Mouse (Mus musculus) adrenal gland, postnatal 4 days (tissue): ENCODE measurements around the gene Rnf10. TPM values are rescaled to one million over a fixed set of nuclear protein-coding genes. Genes with fewer than 3 reads are reported as not detected.

Source experiments
- DNase-seq, 2 experiments: peaks; one replicate each; pipeline ENCODE4 v3.0.0; 2021 to 2022; ENCODE audit warnings: low spot score in 2 of 2, mixed read lengths in 2 of 2
- total RNA-seq, 2 experiments: library from RNA; stranded (reverse); gene quantifications; 2 replicates each; pipeline ENCODE4 v1.2.3; 2021

Rnf10 gene
- total RNA-seq, 2 experiments from 2014 or later, result 214 to 224 TPM

DNA sequence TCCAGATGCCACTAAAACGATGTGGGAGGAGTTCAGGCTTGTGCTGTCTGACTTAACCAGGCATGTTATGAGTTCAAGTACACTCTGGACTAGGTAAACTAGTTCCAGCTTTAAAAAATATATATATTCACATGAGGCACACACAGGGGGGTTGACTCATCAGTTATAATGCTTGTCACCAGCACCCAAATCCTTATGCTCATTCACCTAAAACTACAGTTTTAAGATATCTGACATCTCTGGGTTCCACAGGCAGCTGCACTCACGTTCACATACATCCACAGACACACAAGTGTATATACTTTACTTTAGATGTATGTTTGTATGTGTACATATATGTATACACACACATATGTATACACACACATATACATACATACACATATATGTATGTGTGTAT lies 6.1 kb upstream of the Rnf10 start:
- no peak for DNase-seq

DNA sequence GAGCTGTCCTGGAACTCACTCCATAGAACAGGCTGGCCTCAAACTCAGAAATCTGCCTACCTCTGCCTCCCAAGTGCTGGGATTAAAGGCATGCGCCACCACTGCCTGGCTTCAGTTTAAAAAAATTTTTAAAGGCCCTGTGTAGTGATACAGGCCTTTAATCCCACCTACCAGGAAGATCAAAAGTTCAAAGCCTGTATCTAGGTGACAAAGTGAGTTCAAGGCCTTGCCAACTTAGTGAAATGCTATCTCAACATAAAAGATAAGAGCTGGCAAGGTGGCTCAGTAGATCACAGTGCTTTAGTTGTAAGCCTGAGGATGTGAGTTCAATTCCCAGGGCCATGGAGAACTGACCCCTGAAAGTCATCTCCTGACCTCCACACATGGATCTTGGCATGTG lies 5.4 kb upstream of the Rnf10 start:
- no peak for DNase-seq

DNA sequence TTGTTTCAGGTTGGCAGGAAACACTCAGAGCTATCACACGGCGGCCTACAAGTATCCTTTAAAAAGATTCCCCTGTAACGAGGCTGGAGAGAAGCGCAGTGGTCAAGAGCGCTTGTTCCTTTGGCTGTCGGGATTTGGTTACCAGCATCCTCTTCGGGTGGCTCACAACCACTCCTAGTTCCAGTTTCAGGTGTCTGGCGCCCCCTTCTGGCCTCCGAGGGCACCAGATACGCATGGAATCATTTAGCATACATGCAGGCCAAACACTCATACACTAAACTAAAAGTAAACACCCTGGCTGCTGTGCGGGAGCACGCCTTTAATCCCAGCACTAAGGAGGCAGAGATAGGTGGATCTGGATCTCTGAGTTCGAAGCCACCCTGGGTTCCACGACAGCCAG lies 3.3 kb upstream of the Rnf10 start:
- DNase-seq, result no peak

DNA sequence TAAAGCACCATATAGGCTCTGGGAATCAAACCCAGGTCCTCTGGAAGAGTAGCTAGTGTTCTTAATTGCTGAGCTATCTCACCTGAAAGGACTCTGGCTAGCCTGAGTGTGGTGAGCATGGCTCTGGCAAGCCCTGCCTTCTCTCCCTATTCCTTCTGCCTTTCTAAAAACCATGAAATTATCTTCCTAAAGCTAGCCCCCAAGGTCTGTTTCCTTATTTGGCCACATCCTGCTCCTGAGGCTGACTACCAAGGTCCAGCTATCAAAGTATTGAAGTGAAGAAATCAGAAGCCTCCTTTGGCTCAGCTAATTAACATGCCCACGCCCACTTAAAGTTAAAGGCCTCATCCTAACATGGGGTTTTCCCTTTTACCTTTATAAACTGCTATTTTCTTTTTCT lies 2.1 kb upstream of the Rnf10 start:
- DNase-seq, result no peak

DNA sequence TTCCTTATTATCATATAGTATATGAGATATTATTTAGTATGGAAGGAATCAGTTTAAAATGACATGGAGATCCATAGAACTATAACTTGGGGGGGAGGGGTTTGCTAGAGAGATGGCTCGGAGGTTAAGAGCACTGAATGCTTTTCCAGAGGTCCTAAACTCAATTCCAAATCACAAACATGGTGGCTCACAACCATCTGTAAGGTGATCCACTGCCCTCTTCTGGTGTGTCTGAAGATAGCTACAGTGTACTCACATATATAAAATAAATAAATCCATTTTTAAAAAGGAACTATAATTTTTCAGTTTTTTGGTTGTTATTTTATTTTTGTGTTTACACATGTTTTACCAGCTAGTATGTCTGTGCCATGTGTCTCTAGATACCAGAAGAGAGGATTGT lies 1.7 kb upstream of the Rnf10 start:
- no peak for DNase-seq

DNA sequence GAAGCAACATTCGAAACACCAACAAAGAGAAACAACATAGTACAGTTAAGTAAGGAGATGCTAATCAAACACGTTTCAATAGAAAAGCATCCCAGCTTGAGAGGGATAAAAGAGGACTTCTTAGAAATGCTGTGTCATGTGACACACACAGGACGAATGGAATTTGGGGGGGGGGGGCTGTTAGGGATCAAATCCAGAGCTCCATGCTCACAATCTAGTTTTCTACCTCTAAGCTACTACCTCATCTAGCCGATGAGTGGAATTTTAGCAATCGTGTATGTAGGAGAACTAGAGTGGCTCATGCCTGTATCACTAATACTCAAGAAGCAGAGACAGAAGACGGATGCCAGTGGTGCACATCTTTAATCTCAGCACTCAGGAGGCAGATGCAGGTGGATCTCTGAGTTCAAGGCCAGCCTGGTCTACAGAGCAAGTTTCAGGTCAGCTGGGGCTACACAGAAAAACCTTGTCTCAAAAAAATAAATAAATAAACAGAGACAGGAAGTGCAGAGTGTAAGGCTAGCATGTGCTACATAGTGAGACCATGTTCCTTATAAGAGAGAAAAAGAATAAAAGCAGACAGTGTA lies 944 bp upstream of the Rnf10 start:
- no peak for DNase-seq

DNA sequence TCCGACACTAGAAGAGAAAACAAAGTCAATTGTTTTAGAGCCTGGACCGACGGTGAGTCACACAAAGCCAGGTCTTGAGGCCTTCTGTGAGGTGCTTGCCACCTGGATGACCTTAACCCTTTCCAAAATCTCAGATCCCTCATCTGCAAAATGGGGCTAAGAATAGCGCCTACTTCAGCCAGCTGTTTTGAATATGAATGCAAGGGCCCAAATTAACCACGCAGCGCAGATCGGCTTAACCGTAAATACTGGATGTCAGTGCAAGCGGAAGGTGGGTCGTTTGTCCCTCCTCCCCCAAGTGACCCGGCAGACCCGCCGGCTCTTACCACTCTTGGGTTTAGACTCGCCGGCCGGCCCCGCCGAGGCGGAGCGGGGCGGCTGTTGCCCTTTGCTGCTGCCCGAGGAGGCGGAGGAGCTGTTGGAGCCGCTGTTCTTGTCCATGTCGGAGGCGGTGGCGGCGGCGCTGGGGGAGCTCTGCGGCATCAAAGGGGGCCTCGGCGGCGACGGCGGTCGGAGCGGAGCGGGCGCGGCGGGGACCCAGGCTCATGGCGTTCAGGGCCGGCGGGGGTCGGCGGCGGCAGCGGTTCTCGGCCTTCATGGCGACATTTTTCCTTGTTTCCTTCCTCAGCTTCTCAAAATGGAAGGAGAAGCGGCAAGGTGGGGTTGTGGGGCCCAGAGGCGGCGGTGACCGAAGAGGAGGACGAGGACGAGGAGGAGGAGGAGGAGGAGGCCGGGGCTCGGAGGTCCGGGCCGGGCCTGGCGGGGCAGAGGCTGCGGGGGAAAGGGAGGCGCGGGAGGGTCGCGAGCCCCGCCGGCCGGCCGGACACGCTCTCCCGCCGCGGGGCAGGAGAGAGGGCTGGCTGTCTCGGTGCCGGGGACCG lies 527 bp downstream of the Rnf10 start:
- peak; percentile 18 to 21 for DNase-seq

DNA sequence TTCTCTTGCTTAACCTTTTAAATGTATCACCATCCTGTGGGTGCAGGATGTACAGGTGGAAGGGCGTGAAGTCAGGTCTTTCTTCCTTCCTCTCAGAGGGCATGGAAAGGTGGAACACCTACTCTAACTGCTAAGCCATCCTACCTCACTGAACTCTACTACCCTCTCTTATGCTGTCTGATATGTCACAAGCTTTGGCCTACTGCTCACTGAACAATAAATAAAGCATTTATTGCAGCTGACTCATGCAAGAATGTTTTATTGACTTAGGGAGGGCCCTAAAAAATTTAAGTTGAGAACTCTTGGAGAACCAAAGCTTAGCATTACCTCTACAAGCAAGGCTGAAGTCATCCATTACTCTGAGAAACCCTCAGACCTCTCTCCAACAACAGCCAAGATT lies 2.7 kb downstream of the Rnf10 start:
- no peak for DNase-seq

DNA sequence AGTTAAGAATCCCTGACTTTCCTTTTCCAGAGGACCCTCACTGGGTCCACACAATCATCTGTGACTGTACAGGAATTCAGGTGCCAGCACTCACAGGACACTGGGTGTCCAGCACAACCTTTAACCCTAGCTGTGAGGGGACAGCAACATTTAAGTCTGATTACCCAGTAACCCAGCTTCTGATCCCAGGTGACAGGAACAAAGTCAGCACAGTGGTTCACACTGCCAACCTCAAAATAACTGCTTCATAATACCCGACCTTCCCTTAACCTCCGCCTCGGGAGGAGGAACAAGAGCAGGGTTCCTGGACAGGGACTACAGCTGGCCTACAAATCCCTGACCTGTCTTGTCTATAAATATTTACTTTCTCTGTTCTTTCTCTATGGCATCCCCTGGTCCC lies 4.4 kb downstream of the Rnf10 start:
- no peak for DNase-seq

DNA sequence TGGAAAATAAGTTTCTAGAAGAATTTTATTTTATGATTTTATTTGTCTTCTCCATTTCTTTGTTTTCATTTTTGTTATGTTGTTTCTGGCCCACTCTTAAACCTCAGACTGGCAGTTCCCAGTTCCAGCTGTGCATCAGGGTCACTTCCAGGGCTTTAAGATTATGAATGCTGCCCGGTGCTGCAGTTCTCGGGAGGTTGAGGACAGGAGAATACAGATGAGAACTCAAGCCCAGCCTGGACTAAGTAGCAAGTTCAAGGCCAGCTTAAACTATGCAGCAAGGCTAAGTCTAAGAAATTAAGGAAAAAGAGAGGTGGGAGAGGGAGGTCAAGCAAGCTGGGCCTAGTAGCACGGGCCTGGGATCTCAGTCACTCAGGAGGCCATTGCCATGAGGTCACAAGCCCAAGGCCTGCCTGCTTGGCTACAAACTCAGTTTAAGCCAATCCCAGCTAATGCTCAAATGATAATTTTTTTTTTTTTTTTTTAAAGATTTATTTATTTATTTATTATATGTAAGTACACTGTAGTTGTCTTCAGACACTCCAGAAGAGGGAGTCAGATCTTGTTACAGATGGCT lies 5.1 kb downstream of the Rnf10 start:
- no peak for DNase-seq

DNA sequence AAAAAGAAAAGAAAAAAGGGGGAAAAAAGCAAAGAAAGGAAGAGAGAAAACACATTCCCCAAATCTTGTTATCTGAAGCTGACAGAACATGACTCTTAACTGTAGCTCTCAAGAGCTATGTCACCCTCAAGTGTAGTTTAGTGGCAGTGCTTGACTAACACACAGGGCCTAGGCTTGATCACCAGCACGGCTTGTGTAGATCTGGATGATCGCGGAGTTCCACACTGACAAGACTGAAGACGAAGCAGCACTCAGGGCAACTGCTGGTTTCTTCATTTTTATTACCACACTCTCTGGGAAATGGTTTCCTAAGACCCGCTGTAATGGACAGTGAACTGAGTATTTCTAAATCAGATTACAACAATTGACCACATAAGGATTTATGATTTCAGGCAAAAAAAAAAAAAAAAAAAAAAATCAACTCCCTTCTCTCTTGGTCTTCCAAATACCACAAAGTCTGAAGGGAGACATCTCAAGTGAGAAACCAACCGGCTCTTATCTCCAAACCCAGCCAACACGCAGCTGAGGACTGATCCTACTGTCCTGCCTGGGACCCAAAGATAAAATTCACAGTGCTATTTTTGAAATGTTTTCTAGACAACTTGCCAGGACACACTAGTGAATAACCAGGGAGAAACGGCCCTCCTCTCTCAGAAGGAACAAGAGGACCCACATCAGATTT lies 5.8 kb downstream of the Rnf10 start:
- DNase-seq, result no peak

DNA sequence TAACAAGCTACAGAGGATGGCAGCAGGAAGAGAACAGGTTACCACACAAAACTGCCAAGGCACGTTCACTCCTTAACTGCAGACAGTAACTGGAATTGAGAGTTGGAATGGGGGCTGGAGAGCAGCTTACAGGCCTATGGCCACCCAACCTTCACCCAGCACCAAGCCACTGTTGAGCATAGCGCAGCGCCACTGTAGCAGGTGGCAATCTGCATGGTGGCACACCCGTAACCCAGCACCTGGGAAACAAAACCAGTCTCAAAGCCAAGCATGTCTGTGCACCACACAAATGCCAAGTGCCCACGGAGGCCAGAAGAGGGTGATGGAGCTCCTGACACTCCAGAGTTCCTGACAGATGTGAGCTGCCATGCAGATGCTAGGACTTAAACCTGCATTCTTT lies 6.4 kb downstream of the Rnf10 start:
- no peak for DNase-seq

DNA sequence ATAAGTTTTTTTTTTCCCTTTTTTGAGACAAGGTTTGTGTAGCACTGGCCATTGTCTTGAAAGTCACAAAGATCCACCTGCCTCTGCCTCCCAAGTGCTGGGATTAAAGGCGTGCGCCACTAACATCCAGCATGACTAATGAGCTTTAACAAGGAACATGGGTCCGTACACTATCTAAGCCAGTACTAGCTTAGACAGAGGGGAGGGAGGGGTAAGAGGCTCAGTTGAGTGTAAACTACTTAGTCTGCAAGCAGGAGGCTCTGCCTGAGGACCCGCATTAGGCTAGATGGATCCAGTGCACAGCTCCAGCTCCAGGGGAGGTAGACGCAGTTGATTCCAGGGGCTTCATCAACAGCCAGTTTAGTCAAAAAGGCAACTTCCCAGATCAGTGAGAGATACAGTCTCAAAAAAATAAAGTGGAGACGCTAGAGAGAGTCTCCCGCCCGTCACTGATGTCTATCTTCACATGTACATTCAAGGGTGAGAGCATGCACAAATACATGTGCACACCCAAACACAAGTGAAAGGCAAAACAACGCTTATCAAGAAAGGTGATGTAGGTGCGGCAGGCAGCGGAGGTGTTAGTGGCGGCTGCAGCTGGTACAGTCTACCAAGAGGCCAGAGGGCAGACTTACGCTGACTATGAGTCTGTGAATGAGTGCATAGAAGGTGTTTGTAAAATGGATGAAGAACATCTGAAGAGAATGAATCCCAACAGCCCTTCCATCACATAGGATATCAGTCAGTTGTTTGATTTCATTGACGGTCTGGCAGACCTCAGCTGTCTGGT lies 10.0 kb downstream of the Rnf10 start:
- no peak for DNase-seq

DNA sequence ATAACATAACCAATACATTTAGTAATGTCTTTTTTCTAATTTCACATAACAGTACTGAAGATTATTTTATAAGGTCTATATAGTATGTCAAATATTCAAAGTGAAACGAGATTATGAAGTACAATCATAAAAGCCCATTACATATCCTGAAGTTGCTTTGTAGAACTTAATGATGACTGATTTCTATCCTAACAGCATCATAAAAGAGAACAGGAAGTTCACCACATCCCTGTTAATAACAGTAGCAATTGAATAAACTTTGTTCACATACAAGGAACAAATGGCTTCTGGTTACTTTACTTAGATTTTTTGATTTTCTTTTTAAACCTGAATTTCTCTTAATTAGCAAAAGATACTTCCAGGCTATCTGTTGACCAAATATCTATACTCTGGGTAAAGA lies 10.8 kb downstream of the Rnf10 start:
- DNase-seq, result no peak

DNA sequence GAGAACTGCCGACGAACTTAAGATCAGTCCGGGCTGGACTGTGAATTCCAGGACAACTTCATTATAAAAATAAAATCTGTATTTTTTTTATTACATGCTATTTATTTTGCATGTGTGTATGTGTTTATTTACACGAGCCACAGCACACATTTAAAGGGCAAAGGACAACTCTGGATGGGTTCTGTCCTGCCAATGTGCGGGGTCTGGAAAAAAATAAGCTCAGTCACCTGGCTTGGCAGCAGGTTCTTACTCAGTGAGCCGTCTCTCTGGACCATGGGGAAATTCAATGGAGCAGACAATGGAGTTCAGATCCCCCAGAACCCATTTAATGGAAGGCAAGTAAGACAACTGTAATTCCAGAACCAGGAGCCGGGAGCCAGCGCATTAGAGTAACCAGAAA lies 11.6 kb downstream of the Rnf10 start:
- no peak for DNase-seq

DNA sequence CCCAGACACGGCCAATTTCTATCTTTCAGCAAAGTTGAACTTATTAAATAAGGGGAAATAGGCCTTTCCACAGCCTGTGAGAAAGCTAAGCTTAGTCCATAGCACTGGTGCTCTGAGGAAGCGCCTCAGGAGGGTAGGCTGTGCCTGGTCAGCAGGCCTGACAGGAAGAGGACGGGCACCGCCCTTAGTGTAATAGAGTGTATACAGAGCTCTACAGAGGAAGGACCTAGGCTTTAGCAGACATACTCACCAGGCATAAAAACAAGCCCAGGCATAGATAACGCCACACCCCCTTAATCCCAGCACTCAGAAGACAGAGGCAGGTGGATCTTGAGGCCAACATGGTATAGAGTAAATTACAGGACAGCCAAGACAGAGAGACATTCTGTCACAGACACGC lies 12.3 kb downstream of the Rnf10 start:
- no peak for DNase-seq

DNA sequence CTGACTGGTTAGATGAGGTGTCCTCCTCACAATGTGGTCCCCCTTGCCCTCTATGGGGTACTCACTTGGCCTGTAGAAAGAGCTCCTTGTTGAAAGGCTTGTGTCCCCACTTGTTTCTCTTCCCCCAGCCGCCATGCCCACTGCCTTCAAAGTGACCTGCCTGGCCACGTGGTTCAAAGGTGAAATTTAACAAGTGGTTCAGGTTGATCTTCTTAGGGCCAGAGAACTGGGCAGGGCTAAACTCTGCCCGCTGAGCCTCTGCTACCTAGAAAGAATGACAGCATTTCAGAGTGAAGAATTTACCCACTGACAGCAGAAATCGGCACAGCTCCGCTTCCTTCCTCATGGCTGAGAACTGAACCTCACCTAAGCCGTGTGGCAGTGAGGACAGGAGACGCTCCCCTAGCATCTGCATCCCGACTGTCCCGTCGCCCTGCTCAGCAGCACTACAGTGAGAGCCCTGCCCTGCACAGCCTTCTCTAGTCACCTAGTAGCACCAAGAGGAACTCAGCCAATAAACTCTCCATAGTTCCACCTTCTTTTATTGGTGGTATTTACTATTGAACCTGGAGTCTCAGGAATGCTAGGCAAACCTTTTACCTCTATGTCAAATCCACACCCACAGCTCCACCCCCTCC lies 15.7 kb downstream of the Rnf10 start:
- DNase-seq, result no peak

DNA sequence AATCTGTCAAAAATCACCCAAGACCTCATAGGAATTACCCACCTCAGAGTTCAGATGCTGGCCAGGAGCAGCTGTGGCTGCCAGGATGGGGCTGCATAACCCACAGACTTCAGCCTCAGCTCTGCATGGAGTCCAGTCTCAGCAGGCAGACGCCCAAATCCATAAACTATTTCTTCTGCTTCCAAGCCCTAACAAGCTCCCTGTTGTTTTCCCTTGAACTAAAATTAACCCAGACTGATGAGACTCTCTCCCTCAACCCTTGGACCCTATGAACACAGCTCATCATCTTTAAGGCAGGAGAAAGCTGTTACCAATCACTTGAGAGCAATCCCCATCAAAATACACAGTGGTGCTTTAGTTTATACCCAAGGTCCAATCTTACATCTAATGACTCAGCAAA lies 17.2 kb downstream of the Rnf10 start:
- no peak for DNase-seq

DNA sequence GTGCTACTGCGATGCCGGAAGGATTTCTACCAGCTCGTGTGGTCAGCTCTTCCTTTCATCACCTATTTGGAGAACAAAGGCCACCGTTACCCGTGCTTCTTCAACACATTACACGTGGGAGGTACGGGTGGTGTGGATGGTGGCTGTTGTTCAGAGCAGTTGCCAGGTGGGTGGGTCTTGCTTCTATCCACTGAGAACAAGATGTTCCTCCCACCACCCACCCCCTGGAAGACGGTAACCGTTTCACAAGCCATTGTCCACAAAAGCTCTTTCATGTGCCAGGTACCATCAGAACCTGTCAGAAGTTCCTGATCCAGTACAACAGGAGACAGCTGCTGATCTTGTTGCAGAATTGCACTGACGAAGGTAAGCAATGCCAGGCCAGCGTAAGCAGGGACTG lies 32.5 kb downstream of the Rnf10 start:
- DNase-seq, result no peak

DNA sequence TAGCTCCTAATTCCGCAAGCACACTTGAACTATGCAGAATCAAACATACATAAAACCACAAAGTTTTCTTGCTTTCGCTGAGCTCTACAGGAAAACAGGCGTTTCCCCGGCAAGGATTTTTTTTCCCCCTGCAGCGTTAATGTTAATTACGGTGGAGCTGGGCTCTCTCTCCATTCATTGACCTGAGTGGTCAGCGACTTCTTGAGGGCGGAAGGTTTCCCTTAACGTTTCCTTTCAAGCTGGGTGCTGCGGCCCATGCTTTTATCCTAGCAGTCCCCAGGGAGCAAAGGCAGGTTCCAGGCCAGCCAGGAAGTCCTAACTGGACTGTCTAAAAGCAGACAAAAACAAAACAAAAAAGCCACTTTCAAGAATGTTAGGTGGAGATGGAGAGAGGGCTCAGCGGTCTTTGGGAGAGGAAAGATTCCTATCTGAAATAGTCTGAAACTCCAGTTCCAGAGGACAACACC lies 33.9 kb downstream of the Rnf10 start:
- no peak for DNase-seq
